Mouse (Mus musculus) erythroblast, embryonic 14.5 days (primary cell): ENCODE measurements around the gene Dennd2a.

Experiments used
- GATA1 ChIP-seq: IDR thresholded peaks from 2 replicates; pipeline ENCODE4 v1.6.1; 2012; ENCODE audit warnings: low read length, inconsistent platforms, mixed read lengths
- TAL1 ChIP-seq: IDR thresholded peaks from 3 replicates; pipeline ENCODE4 v1.6.1; 2012; ENCODE audit warnings: low read length, inconsistent platforms, mixed read lengths

DNA sequence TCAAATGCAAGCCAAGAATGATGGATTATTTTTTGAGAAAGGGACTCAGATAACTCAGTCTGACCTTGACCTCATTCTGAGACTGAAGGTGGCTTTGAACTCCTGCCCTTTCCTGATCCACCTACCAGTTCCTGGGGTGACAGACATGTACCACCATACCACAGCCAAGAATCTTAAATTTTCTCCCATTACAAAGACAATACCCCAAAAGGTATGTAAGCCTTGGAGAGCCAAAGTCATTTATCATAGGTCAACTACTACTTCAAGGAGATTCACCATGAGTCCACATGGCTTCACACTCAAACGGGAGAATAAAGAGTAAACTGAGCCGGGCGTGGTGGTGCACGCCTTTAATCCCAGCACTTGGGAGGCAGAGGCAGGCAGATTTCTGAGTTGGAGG is 107.1 kb downstream of the Dennd2a start:
- TF ChIP-seq GATA1 (no peak), TAL1 (no peak)
